Mouse (Mus musculus) intestine, embryonic 14.5 days (tissue): ENCODE data around the gene Luc7l3. TPM values are rescaled to one million over a fixed set of nuclear protein-coding genes. Genes with fewer than 3 reads are reported as not detected.

Source experiments
- ATAC-seq: fragments of 200-750 bp; cut with Nextera tagmentation; replicated peaks from 2 replicates; pipeline ENCODE4 v1.8.0; 2017; ENCODE audit warnings: low read depth, moderate number of reproducible peaks, moderate TSS enrichment, moderate library complexity; ENCODE audit not compliant: low FRiP score, low TSS enrichment
- DNase-seq: peaks from one replicate; pipeline ENCODE4 v3.0.0-alpha.2; 2018; ENCODE audit warnings: low spot score
- H3K27ac ChIP-seq: fragments of 300-500 bp; sonication (generic); 2 replicates; pipeline ENCODE4 v1.5.1; 2014; ENCODE audit warnings: low read depth, mild to moderate bottlenecking, control low read depth
- H3K27me3 ChIP-seq: fragments of 300-500 bp; sonication (generic); replicated peaks from 2 replicates; pipeline ENCODE4 v1.6.1; 2014; ENCODE audit warnings: low read length, control low read depth; ENCODE audit not compliant: control insufficient read depth, insufficient read depth
- H3K36me3 ChIP-seq: fragments of 300-500 bp; sonication (generic); 2 replicates; pipeline ENCODE4 v1.6.1; 2014; ENCODE audit warnings: low read length, control low read depth; ENCODE audit not compliant: control insufficient read depth, insufficient read depth
- H3K4me1 ChIP-seq: fragments of 300-500 bp; sonication (generic); replicated peaks from 2 replicates; pipeline ENCODE4 v1.6.1; 2014; ENCODE audit warnings: low read length, control low read depth, mixed read lengths; ENCODE audit not compliant: control insufficient read depth, insufficient read depth
- H3K4me2 ChIP-seq: fragments of 300-500 bp; sonication (generic); 2 replicates; pipeline ENCODE4 v1.6.1; 2014; ENCODE audit warnings: low read length
- H3K4me3 ChIP-seq: fragments of 300-500 bp; sonication (generic); 2 replicates; pipeline ENCODE4 v1.5.1; 2014; ENCODE audit warnings: low read depth, low read length, control low read depth, mixed read lengths
- H3K9ac ChIP-seq: fragments of 300-500 bp; sonication (generic); 2 replicates; pipeline ENCODE4 v1.6.1; 2014; ENCODE audit warnings: mild to moderate bottlenecking, low read length
- H3K9me3 ChIP-seq: fragments of 300-500 bp; sonication (generic); 2 replicates; pipeline ENCODE4 v1.6.1; 2016; ENCODE audit warnings: low read length, control low read depth; ENCODE audit not compliant: control insufficient read depth
- WGBS: fragments of 180-500 bp; shearing (Covaris S2); extraction: QIAGEN DNeasy Blood & Tissue Kit; methylation state at CpG from one replicate; pipeline ENCODE4 v1.1.7; 2014; 5-methylcytosine and 5-hydroxymethylcytosine counted together
- polyA plus RNA-seq: library from polyadenylated mRNA; unstranded; fragments of >200 nt; fragmentation: Nextera tagmentation; extraction: Ambion mirVana; gene quantifications from 2 replicates; pipeline ENCODE4 v1.2.1, GENCODE M21; 2014

Luc7l3 gene
- polyA plus RNA-seq, 1 experiment from 2014 or later = 89.6 TPM

GRCm38 (mm10) chr11:94342114-94342905, 20.5 kb upstream of the Luc7l3 start:
- no peak overlapping the region for H3K4me3 ChIP-seq
- H3K4me2 ChIP-seq = no peak overlapping the region
- no peaks in the 10 kb centered on the region for H3K27me3 ChIP-seq
- DNase-seq (no peak), ATAC-seq (no peak)
- no peak overlapping the region for H3K9ac ChIP-seq
- WGBS = 29% methylated on average over 13 of the region's 13 CpGs
- peaks cover 40% of the 10 kb centered on the region for H3K36me3 ChIP-seq
- no peak overlapping the region for H3K27ac ChIP-seq
- H3K9me3 ChIP-seq = no peaks in the 10 kb centered on the region
- peaks cover 15% of the 10 kb centered on the region for H3K4me1 ChIP-seq

GRCm38 (mm10) chr11:94340948-94341933, 19.5 kb upstream of the Luc7l3 start:
- Histone ChIP-seq H3K27me3 (no peaks in the 10 kb centered on the region), H3K27ac (no peak overlapping the region), H3K9me3 (no peaks in the 10 kb centered on the region), H3K4me2 (no peak overlapping the region), H3K36me3 (peaks cover 48% of the 10 kb centered on the region), H3K9ac (no peak overlapping the region), H3K4me1 (peaks cover 9% of the 10 kb centered on the region), H3K4me3 (no peak overlapping the region)
- 60% methylated on average over 10 of the region's 10 CpGs for WGBS
- DNase-seq = no peak
- ATAC-seq = no peak

DNA sequence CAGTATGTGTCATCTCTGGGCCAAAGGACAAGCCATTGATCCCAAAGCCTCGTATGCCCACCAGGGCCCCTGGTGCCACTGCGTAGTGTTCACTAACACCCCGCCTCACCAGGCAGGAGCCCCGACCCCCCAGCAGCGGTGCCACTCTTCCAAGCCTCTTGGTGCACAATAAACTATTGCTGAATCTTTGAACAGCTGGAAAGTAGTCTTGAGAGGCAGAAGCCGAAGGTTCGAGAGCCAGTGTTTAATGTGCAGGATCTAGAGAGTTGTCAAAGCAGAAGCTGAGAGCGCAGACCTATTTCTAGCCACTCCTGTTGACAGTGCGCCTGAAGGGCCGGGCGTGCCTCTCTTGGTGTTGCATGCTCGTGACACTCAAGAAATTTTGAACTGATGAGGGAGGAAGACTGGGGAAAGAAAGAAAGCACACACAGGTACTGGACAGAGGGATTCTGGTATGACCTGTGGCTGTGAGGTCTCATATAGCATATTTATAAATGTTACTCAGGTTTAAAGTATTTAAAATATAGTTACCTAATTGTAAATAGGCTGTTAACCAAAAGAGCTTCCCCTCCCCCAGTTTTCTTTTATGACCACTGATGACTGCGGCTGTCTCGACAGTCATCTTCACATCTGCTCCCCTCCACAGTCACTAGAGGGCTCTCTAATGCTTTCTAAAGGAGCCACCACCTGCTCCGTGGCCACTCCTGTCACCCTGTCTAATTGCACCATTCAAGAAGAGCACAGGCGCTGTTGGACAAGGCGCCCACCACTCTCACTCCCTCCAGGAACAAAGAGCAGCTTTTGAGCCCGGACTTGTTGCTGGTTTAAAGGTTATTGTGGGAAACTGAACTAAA, 18.2 kb upstream of the Luc7l3 start:
- H3K27ac ChIP-seq = no peak overlapping the region
- WGBS = 54% methylated on average over 18 of the region's 18 CpGs
- no peaks in the 10 kb centered on the region for H3K9me3 ChIP-seq
- peaks cover 5% of the 10 kb centered on the region; the same call in 1 of the 2 replicates for H3K4me1 ChIP-seq
- peaks cover 61% of the 10 kb centered on the region for H3K36me3 ChIP-seq
- H3K9ac ChIP-seq = no peak overlapping the region
- ATAC-seq (peak; percentile 29), DNase-seq (peak; percentile 69)
- no peak overlapping the region for H3K4me2 ChIP-seq
- no peak overlapping the region for H3K4me3 ChIP-seq
- no peaks in the 10 kb centered on the region for H3K27me3 ChIP-seq

DNA sequence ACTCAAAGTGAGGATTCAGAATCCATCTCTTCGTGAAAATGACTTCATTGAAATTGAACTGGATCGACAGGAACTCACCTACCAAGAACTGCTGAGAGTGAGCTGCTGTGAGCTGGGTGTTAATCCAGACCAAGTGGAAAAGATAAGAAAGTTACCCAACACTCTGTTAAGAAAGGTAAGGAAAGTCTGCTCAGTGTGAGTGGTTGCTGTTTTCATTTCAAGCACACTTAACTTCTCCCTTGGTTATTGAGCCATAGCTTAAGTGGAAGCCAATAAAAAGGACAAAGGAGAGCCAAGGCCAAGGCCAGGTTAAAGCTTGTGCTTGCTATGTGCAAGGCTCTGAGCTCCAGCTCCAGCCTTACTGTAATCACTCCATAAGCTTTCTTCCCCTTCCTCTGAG, 16.6 kb upstream of the Luc7l3 start:
- Histone ChIP-seq H3K4me3 (no peak overlapping the region), H3K4me2 (no peak overlapping the region), H3K9me3 (no peaks in the 10 kb centered on the region), H3K4me1 (peaks cover 5% of the 10 kb centered on the region; the same call in 1 of the 2 replicates), H3K27ac (no peak overlapping the region), H3K36me3 (peaks cover 72% of the 10 kb centered on the region), H3K9ac (no peak overlapping the region), H3K27me3 (no peaks in the 10 kb centered on the region)
- ATAC-seq (no peak), DNase-seq (no peak)
- 84% methylated on average over 2 of the region's 2 CpGs for WGBS

DNA sequence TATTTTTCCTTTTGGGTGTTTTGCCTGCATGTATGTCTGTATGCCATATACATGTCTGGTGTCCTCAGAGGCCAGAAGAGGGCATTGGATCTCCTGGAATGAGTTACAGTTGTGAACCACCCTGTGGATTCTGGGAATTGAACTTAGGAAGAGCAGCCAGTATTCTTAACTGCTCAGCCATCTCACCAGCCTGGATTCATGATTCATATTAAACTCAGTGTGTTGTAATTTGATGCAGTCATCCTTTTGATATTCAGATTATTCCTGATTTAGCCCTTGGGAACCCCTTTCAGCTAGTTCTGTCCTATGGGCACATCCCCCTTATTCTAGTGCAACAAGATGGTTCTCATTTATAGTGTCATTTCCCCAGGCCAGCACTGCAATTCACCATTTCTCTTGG, 14.8 kb upstream of the Luc7l3 start:
- DNase-seq (no peak), ATAC-seq (no peak)
- Histone ChIP-seq H3K36me3 (peaks cover 67% of the 10 kb centered on the region), H3K27ac (no peak overlapping the region), H3K27me3 (no peaks in the 10 kb centered on the region), H3K4me1 (no peaks in the 10 kb centered on the region; the same call in 1 of the 2 replicates), H3K9ac (no peak overlapping the region), H3K9me3 (no peaks in the 10 kb centered on the region), H3K4me2 (no peak overlapping the region), H3K4me3 (no peak overlapping the region)

DNA sequence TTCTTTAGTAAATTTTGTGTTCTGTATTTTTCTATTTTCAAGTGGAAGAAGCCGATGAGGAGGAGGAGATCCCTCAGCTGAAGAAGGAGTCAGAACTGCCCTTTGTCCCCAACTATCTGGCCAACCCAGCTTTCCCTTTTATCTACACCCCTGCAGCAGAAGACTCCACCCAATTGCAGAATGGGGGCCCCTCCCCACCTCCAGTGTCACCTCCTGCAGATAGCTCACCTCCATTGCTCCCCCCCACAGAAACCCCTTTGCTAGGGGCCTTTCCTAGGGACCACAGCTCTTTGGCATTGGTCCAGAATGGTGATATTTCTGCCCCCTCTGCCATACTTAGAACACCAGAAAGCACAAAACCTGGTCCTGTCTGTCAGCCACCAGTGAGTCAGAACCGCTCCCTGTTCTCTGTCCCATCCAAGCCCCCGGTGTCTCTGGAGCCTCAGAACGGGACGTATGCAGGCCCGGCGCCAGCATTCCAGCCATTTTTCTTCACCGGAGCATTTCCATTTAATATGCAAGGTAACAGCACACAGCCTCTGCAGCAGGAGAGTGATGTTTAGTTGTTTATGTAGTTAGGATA, 12.7 kb upstream of the Luc7l3 start:
- peaks cover 54% of the 10 kb centered on the region for H3K36me3 ChIP-seq
- WGBS = 90% methylated on average over 8 of the region's 8 CpGs
- H3K27me3 ChIP-seq = no peaks in the 10 kb centered on the region
- H3K4me3 ChIP-seq = no peak overlapping the region
- no peak for DNase-seq
- no peak for ATAC-seq
- H3K9me3 ChIP-seq = no peaks in the 10 kb centered on the region
- peaks cover 13% of the 10 kb centered on the region for H3K4me1 ChIP-seq
- H3K4me2 ChIP-seq = no peak overlapping the region
- no peak overlapping the region for H3K27ac ChIP-seq
- H3K9ac ChIP-seq = no peak overlapping the region

DNA sequence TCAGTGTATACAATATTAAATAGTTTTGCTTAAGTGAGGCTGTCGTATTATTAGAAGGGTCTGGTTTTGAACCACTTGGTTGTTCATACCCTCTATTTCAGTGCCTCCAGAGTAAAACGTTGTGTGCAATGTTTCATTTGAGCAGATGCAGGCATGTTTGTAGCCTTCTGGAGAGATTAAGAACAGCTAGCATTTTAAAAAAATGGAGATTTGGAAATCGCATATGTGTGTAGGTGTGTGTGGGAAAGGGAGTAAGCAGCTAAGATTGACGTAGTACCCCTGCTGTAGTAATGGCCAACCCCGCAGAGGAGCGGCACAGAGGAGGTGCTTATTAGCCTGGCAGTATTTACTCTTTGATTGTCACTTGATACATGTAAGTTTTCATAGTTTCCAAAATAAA, 10.9 kb upstream of the Luc7l3 start:
- H3K27me3 ChIP-seq = no peaks in the 10 kb centered on the region
- peaks cover 16% of the 10 kb centered on the region for H3K4me1 ChIP-seq
- H3K36me3 ChIP-seq = peaks cover 36% of the 10 kb centered on the region
- DNase-seq = no peak
- no peak overlapping the region for H3K9ac ChIP-seq
- 86% methylated on average over 6 of the region's 6 CpGs for WGBS
- no peak overlapping the region for H3K4me2 ChIP-seq
- ATAC-seq = no peak
- H3K27ac ChIP-seq = no peak overlapping the region
- H3K4me3 ChIP-seq = no peak overlapping the region
- no peaks in the 10 kb centered on the region for H3K9me3 ChIP-seq

DNA sequence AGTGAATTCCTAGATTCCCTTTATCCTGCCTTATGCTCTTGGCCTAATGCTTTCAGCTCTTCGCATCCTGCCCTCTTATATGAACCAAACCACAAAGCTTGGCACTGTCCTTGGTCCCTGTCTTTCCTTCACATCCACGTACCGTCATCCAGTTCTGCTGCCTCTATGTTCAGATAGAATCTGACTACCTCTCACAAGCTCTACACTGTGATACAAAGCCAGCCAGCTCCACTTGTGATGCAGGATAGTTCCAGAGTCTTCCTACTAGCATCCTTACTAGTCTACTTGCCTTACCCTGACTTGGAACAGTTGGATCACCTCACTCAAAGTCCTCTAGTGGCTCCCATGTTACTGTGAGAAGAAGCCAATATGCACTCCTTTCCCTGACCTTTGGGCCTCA, 8.4 kb upstream of the Luc7l3 start:
- no peak overlapping the region for H3K9ac ChIP-seq
- 94% methylated on average over 3 of the region's 3 CpGs for WGBS
- no peaks in the 10 kb centered on the region for H3K27me3 ChIP-seq
- DNase-seq (no peak), ATAC-seq (no peak)
- H3K4me1 ChIP-seq = peaks cover 22% of the 10 kb centered on the region
- H3K4me3 ChIP-seq = no peak overlapping the region
- H3K9me3 ChIP-seq = no peaks in the 10 kb centered on the region
- H3K27ac ChIP-seq = no peak overlapping the region
- H3K36me3 ChIP-seq = peaks cover 14% of the 10 kb centered on the region
- no peak overlapping the region for H3K4me2 ChIP-seq
